Mouse (Mus musculus) urinary bladder, adult 2 months (tissue): ENCODE data around the gene Serpind1. TPM values are rescaled to one million over a fixed set of nuclear protein-coding genes. Genes with fewer than 3 reads are reported as not detected.

ENCODE experiments used
- DNase-seq: peaks from one replicate; pipeline ENCODE4 v3.0.0; 2022; ENCODE audit warnings: low spot score
- polyA plus RNA-seq: library from polyadenylated mRNA; depleted of rRNA; stranded (reverse); fragments of >200 nt; gene quantifications from 2 replicates; pipeline ENCODE4 v1.2.3, GENCODE M21; 2012; rRNA removed

Gene Serpind1
- 0.19 and 0.24 TPM in 2 replicates for polyA plus RNA-seq

- DNase-seq = no peak
Observed at GRCm38 (mm10) chr16:17331116-17331515, at the start of gene Serpind1. Gene Serpind1 (plus strand): TSS chr16:17331371.

DNA sequence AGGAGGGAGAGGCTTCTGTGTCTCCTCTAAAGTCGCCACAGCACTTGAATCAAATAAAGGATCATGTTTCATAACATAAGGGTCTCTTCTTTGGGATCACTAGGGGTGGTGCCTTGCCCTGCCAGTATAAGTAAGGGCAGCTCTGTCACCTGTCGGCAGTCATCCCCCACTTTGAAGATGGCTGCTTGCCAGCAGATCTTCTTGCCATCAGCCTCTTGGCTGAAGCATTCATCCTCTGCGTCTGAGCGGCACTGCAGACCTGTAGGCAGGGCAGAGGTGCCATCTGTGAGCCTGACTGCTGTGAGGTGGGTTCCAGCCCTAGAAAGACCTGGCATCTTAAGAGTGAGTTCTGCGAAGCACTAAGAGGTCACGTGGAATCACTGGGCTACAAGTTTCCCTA lies 48.0 kb upstream of the Serpind1 start:
- DNase-seq = no peak

DNA sequence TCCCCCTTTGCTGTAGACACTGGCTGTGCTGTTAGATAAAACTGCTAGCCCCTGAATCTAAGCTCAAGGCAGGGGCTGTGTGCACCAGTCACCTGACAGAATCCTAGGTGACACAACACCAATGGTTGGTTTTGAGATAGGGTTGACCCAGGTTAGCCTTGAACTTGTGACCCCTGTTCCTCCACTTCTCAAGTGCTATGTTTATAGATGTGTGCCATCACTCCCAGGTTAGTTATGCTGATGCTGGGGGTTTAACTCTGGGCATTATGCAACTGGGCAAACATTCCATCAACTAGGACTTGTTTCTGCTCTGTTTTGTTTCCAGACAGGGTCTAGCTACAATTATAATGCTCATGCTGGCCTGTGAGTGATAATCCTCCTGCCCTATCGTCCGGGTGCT lies 44.1 kb upstream of the Serpind1 start:
- DNase-seq = no peak

DNA sequence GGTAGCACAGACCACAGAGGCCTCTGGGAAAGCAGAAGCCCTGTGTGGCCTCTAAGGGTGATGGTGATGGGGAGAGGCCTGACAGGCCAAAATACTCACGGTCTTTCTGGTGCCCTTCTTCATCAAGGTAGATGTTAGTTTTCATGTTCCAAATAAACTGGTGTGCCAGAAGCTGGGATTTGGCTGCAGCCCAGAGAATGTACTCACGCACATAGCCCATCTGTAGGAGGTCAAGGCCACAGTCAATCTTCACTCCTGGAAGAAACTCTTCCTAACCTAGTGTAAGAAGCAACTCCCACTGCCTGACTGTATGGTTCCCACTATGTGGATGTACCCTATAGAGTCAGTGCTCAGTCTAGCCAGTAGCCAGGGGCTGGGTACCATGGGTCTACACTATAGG lies 40.2 kb upstream of the Serpind1 start:
- no peak for DNase-seq

DNA sequence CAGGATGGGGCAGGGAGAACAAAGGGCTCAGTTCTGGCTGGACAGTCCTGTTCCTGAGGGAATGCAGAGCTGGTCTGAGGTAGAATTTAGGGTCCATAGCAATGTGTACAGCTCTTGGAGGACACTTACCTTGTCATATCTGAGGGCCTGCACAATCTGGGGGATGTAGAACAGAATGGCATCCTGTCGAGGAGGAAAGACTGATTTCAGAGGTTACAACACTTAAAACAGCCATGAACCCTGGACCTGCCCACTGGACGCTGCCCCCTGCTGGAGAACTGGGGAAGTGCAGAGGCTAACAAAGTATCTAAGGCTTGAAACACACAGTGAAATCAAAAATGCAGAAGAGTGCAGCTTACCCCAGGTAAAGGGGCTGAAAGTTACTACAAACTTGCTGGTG lies 38.4 kb upstream of the Serpind1 start:
- peak; percentile 51 for DNase-seq

- no peak for DNase-seq
Observed at GRCm38 (mm10) chr16:17300818-17301217, 30.4 kb upstream of the Serpind1 start.

- DNase-seq = no peak
Observed at GRCm38 (mm10) chr16:17303521-17304245, 27.5 kb upstream of the Serpind1 start.

GRCm38 (mm10) chr16:17307461-17307860 lies 23.7 kb upstream of the Serpind1 start:
- DNase-seq = no peak

DNA sequence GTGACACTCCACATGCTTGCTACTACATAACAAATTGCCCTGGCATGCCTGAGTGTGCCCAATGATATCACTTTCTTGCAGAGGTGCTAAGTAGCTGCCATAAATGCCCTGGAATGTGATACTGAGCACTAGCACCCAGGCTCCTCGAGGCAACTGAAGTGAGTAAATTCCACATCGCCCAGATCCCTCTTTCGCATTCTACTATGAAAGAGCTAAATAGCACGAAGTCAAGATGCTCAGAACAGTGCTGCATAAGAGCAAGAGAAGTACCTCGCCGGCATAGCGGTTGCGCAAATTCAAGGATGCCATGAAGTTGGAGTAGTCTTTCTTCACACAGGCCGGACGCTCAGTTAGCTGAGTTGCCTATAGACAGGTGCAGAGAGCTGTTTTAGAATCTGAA lies 22.1 kb upstream of the Serpind1 start:
- DNase-seq = no peak

DNA sequence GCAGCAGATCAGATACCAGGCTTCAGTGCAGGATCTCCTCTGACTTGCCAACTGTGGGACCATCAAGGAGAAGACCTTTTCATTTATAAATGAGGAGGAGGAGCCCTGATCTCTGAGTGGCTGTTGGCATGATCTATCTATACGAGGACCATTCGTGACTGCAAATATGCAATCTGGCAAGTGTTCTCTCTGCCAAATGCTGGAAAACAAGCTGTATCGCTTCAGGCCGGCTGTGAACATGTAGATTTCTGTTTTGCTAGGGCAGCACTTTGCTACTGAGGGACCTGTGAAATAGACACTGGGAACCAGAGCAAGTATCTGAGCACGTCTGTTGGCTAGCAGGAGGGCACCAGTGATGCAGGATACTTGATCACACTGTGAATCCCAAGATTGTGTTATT lies 18.6 kb upstream of the Serpind1 start:
- no peak for DNase-seq

DNA sequence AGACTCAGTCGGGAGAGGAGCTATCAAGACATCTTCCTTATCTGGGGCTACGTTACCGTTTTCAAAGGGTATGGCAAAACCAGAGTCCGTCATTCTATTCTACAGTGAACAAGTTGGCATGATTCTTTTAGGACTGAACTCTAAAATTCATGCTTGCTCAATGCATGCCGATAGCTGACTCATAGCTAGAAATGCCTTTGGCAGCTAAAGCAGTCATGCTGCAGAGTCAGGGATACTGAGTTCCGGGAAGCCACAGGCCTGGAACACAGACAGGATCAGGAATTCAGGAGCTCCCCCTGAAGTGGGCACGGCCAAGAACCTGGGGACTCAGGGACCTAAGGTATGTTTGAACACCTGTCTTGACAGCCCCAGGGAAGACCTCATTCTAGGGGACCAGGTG lies 14.6 kb upstream of the Serpind1 start:
- no peak for DNase-seq

GRCm38 (mm10) chr16:17321481-17321880 lies 9.7 kb upstream of the Serpind1 start:
- DNase-seq = no peak

GRCm38 (mm10) chr16:17324745-17325144 lies 6.4 kb upstream of the Serpind1 start:
- no peak for DNase-seq

DNA sequence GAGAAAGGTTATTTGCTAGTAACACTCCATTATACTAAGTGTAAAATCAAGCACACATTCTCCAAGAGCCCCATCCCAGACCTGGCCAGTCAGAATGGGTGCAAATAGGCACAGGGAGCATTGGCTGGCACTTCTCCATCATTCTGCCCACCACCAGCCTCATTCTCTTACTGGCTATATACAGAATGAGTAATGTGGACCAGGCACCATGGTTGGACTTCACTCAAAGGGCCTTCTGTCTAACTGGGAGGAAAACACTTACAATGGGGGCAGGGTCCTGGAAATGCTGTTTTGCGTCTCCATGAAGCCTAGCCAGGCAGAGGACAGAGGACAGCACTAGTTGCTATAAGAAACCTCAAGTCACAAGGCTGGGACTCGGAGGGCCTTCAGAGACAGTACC lies 5.1 kb upstream of the Serpind1 start:
- DNase-seq = no peak

DNA sequence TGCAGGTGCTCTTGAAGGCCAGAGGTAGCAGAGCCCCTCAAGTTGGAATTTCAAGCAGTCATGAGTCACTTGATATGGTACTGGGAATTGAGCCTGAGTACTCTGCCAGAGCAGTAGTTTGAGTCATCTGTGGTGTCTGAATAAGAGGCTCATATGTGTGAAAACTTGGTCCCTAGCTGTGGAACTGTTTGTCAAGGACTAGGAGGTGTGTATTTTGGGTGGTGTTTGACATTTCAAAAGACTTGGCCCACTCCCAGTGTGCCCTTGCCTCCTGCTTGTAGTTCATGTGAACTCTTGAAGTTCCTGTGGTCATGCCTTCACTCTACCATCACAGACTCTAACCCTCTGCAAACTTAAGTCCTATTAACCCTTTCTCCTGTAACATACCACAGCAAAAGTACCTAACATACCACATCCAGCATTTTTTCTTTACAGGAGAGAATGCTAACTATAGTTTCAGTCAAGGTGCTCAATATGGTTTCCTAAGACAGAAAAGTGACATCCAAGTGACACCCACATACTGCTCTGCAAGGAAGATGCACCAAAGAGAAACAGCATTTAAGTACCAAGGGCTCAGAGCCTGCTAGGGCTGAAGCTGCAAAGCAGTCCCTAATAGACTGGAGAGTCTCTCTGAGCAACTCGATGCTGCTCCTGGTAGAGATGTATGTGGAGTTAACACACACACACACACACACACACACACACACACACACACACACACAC lies 1.2 kb upstream of the Serpind1 start:
- no peak for DNase-seq

GRCm38 (mm10) chr16:17331855-17332254 lies 684 bp downstream of the Serpind1 start:
- DNase-seq = no peak

DNA sequence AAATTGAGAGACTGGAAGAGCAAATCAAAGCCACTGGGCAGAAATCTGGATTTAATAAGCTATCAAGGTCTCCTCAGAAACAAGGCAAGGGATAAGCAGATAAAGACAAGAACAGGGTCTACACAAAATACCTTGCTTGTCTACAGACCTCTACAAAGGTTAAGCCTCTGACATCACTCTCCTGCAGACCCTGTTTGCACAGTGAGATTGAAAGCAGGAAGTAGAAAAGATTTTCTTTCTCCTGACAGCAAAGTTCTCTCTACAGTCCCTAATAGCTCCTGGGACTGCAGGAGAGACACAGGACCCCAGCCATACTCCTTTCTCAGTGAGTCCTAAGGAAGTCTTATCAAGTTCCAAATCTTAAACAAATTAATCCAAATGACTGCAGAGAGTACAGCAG lies 3.4 kb downstream of the Serpind1 start:
- DNase-seq = no peak

DNA sequence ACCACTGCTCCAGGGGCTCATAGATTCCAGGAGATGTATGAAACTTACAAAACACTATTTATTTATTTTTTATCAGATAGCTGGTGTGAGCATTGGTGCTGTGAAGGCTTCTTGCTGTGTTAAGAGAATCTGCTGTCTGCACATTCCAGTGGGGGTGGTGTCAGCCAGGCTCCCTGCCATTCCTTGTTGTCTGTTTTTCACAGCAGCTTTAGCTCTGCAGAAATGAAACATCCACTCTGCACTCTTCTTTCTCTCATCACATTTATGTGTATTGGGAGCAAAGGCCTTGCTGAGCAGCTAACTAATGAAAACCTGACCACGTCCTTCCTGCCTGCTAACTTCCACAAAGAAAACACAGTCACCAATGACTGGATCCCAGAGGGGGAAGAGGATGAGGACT lies 4.9 kb downstream of the Serpind1 start:
- DNase-seq = no peak

DNA sequence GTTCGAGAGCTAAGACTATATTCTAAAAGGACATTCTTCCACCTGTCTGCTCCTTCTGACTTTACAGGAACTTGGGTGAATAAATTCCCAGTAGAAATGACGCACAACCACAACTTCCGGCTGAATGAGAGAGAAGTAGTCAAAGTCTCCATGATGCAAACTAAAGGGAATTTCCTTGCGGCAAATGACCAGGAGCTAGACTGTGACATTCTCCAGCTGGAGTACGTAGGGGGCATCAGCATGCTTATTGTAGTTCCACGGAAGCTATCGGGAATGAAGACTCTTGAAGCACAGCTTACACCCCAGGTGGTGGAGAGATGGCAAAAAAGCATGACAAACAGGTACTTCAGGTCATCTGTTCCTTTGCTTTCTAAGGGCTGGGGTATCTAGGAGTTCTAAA lies 8.5 kb downstream of the Serpind1 start:
- no peak for DNase-seq

DNA sequence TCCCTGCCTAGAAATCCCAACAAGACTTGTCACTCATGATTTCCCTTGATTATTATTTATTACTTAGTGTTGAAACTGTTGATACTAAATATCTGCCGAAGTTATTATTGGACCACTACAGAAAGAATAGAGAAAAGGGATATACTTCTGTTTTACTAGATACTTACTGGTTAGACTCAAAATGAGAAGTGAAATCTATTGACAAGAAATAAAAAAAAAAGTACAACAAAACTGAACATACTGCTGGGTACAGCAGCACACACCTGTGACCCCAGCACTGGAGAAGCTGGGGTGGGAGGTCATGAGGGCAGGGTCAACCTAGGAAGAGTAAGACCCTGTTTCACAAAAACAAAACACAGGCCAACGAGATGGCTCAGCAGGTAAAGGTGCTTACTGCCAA lies 9.5 kb downstream of the Serpind1 start:
- DNase-seq = no peak

DNA sequence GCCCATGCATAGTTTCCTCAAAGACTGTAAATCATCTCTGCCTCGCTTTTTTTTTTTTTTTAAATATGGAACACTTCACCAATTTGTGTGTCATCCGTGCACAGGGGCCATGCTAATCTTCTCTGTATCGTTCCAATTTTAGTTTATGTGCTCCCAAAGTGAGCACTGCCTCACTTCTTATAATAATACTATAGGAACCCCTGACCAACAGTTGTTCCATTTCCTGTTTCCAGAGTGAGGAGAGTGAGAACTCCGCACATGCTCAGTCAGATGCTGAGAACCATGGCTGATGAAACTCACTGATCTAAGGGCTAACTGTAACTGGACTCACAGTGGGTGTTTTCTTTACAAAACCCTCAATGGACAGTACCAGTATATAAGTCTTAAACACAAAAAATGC lies 10.7 kb downstream of the Serpind1 start:
- DNase-seq = no peak

- no peak for DNase-seq
Observed at GRCm38 (mm10) chr16:17345141-17345812, 14.1 kb downstream of the Serpind1 start.

DNA sequence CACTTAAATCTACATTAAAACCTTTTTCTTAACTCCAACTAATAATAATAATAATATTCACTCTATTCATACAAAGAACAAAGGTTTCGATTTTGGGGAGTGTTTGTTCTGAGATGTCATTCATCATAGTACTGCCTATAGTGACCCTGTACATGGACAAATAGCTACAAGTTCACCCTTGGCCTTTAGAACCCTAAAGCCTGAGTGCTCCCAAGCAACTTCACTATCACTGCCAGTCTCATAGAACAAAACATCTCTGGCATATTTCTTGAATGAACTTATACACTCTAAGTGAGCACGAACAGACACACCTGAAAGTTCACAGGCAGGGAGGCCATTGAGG lies 14.6 kb downstream of the Serpind1 start:
- no peak for DNase-seq
